Mouse (Mus musculus) heart, postnatal 0 days (tissue): ENCODE measurements around the gene Igsf23. TPM values are rescaled to one million over a fixed set of nuclear protein-coding genes. Genes with fewer than 3 reads are reported as not detected.

Experiments
- ATAC-seq: fragments of 200-750 bp; cut with Nextera tagmentation; 2 replicates; pipeline ENCODE4 v1.8.0; 2017; ENCODE audit warnings: low read depth, moderate number of reproducible peaks, moderate library complexity; ENCODE audit not compliant: insufficient read depth
- DNase-seq: peaks from one replicate; pipeline ENCODE4 v3.0.0-alpha.2; 2016; ENCODE audit warnings: low spot score
- H3K27ac ChIP-seq: fragments of 300-500 bp; sonication (generic); 2 replicates; pipeline ENCODE4 v1.5.1; 2014; ENCODE audit warnings: low read depth, mild to moderate bottlenecking
- H3K27me3 ChIP-seq: fragments of 300-500 bp; sonication (generic); 2 replicates; pipeline ENCODE4 v1.6.1; 2014; ENCODE audit warnings: low read length, mixed read lengths; ENCODE audit not compliant: control insufficient read depth, insufficient read depth
- H3K36me3 ChIP-seq: fragments of 300-500 bp; sonication (generic); replicated peaks from 2 replicates; pipeline ENCODE4 v1.6.1; 2014; ENCODE audit warnings: low read length, mixed read lengths; ENCODE audit not compliant: control insufficient read depth, insufficient read depth
- H3K4me1 ChIP-seq: fragments of 300-500 bp; sonication (generic); 2 replicates; pipeline ENCODE4 v1.6.1; 2014; ENCODE audit warnings: antibody characterized with exemption; ENCODE audit not compliant: control insufficient read depth, insufficient read depth
- H3K4me2 ChIP-seq: fragments of 300-500 bp; sonication (generic); 2 replicates; pipeline ENCODE4 v1.6.1; 2014; ENCODE audit warnings: low read depth, mild to moderate bottlenecking, low read length, moderate library complexity
- H3K4me3 ChIP-seq: fragments of 300-500 bp; sonication (generic); 2 replicates; pipeline ENCODE4 v1.5.1; 2014; ENCODE audit warnings: low read depth, low read length
- H3K9ac ChIP-seq: fragments of 300-500 bp; sonication (generic); replicated peaks from 2 replicates; pipeline ENCODE4 v1.6.1; 2014; ENCODE audit warnings: low read depth, low read length, mixed read lengths
- H3K9me3 ChIP-seq: fragments of 300-500 bp; sonication (generic); replicated peaks from 2 replicates; pipeline ENCODE4 v1.6.1; 2016; ENCODE audit warnings: low read length; ENCODE audit not compliant: control insufficient read depth
- CTCF ChIP-seq: IDR thresholded peaks from 2 replicates; pipeline ENCODE4 v1.5.1; 2016; ENCODE audit warnings: antibody characterized with exemption, control low read depth, low read depth
- EP300 ChIP-seq: IDR thresholded peaks from 2 replicates; pipeline ENCODE4 v1.6.1; 2016; ENCODE audit warnings: antibody characterized with exemption, low read depth
- WGBS: fragments of 180-500 bp; shearing (Covaris S2); extraction: QIAGEN DNeasy Blood & Tissue Kit; methylation state at CpG from one replicate; pipeline ENCODE4 v1.1.7; 2014; 5-methylcytosine and 5-hydroxymethylcytosine counted together
- polyA plus RNA-seq: library from polyadenylated mRNA; unstranded; fragments of >200 nt; fragmentation: Nextera tagmentation; extraction: Ambion mirVana; gene quantifications from 2 replicates; pipeline ENCODE4 v1.2.1, GENCODE M21; 2015
- total RNA-seq: library from RNA; depleted of rRNA; stranded (reverse); fragments of >200 nt; gene quantifications from 2 replicates; pipeline ENCODE4 v1.2.3, GENCODE M21; 2014; ENCODE audit warnings: low replicate concordance

The Igsf23 gene
- total and polyA plus RNA-seq, 2 experiments from 2014 or later = 3.6 to 3.9 TPM

DNA sequence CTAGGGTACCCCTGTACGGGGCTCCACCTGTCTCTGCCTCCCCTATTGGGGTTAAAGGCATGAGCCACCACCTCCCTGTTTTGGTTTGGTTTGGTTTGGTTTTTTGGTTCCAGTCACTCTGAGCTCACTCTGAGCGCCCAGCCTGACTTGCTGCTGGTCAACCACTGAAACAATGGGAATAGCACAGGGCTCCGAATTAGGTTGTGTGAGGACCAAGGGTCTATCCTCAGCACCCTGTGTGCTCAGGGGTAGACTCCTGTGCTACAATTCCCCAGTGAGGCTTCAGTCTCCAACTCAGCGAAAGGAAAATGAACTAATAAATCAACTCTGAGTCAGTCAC lies 30.4 kb downstream of the Igsf23 start:
- Histone ChIP-seq H3K9me3 (no peaks in the 10 kb centered on the region), H3K36me3 (peaks cover 34% of the 10 kb centered on the region), H3K27ac (peak overlapping the region; percentile 93), H3K27me3 (no peaks in the 10 kb centered on the region), H3K4me2 (peak overlapping the region; percentile 76), H3K9ac (peak overlapping the region; percentile 90), H3K4me1 (peaks cover 5% of the 10 kb centered on the region; the same call in 1 of the 2 replicates), H3K4me3 (peak overlapping the region; percentile 84)
- WGBS = 27% methylated on average over 4 of the region's 4 CpGs
- DNase-seq = no peak
- ATAC-seq = no peak; the same call in 1 of the 2 replicates
- TF ChIP-seq CTCF (no peak), EP300 (no peak)

DNA sequence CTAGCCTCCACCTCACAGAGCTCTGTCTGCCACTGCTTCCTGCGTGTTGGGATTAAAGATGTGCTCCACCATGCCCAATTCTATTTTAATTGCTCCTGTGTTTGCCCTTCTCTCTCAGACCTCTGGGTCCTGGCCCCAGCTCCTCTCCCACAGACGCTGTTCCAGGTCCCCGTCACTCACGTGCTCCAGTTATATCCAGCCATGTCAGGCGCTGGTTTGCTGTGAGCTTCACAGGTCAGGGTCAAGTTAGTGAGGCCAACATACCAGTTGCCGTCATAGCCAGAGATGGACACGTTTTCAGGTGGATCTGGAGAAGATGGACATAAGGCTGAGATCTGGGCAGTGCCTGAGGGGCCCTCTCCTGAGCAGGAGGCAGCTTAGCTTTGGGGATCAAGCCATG lies 36.0 kb downstream of the Igsf23 start:
- H3K36me3 ChIP-seq = peaks cover 71% of the 10 kb centered on the region
- 0 out of 2 replicates have a peak, but pooled peaks cover under 1% of the 10 kb centered on the region for H3K4me1 ChIP-seq
- no peaks in the 10 kb centered on the region for H3K27me3 ChIP-seq
- 87% methylated on average over 7 of the region's 7 CpGs for WGBS
- no peaks in the 10 kb centered on the region for H3K9me3 ChIP-seq
- ATAC-seq (no peak), DNase-seq (no peak)
- H3K27ac ChIP-seq = no peak overlapping the region
- TF ChIP-seq EP300 = no peak
- TF ChIP-seq CTCF = no peak
- H3K4me2 ChIP-seq = no peak overlapping the region
- H3K9ac ChIP-seq = no peak overlapping the region
- H3K4me3 ChIP-seq = no peak overlapping the region

DNA sequence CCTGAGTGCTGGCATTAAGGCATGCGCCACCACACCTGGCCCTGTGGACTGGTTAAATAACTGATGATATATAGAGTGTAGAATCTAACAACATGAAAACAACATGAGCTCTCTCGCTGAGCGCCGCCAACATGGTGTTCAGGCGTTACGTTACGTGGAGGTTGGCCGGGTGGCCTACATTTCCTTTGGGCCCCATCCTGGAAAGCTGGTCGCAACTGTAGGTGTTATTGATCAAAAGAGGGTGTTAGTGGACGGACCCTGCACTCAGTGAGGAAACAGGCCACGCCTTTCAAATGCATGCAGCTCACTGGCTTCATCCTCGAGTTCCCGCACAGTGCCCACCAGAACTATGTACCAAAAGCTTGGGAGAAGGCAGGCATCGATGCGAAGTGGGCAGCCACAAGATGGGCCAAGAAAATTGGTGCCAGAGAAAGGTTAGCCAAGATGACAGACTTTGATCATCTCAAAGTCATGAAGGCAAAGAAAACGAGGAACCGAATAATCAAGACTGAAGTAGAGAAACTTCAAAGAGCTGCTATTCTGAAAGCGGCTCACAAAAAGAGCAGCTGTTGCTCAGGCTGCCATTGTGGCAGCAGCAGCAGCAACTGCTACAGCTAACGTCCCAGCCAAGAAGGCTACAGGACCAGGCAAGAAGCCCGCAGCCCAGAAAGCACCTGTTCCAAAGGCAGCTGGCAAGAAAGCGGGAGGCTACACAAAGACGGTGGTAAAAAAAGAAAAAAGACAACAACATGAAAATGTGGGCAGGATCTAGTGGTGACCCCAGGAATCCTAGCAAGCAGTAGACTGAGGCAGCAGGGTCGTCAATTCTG lies 38.6 kb downstream of the Igsf23 start:
- DNase-seq (no peak), ATAC-seq (no peak)
- TF ChIP-seq EP300 = no peak
- WGBS = 86% methylated on average over 23 of the region's 23 CpGs
- Histone ChIP-seq H3K4me1 (no peaks in the 10 kb centered on the region), H3K36me3 (peaks cover 73% of the 10 kb centered on the region), H3K9ac (no peak overlapping the region), H3K9me3 (no peaks in the 10 kb centered on the region), H3K27me3 (no peaks in the 10 kb centered on the region), H3K4me2 (no peak overlapping the region), H3K4me3 (no peak overlapping the region), H3K27ac (peak overlapping the region; percentile 38; the same call in 1 of the 2 replicates)

DNA sequence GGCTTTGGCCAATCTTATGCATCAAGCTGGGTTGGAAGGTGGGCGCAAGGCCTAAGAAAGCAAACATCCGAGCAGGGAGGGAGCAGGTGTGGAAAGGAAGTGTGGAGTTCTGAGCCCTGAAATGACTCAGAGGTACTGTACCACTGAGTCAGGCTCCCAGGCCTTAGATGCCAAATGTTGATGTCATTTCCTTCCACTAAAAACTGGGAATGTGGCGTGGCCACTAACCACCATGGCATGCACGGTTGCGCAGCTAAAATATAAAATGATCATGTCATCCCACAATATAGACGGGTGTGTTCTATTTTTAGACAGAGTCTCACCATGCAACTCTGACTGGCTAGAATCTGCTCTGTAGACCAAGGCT lies 39.3 kb downstream of the Igsf23 start:
- H3K4me1 ChIP-seq = no peaks in the 10 kb centered on the region
- H3K4me3 ChIP-seq = no peak overlapping the region
- no peak overlapping the region for H3K9ac ChIP-seq
- H3K9me3 ChIP-seq = no peaks in the 10 kb centered on the region
- no peak for DNase-seq
- H3K27me3 ChIP-seq = no peaks in the 10 kb centered on the region
- ATAC-seq = no peak
- peak overlapping the region; percentile 38; the same call in 1 of the 2 replicates for H3K27ac ChIP-seq
- TF ChIP-seq EP300 (no peak), CTCF (no peak)
- 61% methylated on average over 6 of the region's 6 CpGs for WGBS
- H3K36me3 ChIP-seq = peaks cover 73% of the 10 kb centered on the region
- no peak overlapping the region for H3K4me2 ChIP-seq

DNA sequence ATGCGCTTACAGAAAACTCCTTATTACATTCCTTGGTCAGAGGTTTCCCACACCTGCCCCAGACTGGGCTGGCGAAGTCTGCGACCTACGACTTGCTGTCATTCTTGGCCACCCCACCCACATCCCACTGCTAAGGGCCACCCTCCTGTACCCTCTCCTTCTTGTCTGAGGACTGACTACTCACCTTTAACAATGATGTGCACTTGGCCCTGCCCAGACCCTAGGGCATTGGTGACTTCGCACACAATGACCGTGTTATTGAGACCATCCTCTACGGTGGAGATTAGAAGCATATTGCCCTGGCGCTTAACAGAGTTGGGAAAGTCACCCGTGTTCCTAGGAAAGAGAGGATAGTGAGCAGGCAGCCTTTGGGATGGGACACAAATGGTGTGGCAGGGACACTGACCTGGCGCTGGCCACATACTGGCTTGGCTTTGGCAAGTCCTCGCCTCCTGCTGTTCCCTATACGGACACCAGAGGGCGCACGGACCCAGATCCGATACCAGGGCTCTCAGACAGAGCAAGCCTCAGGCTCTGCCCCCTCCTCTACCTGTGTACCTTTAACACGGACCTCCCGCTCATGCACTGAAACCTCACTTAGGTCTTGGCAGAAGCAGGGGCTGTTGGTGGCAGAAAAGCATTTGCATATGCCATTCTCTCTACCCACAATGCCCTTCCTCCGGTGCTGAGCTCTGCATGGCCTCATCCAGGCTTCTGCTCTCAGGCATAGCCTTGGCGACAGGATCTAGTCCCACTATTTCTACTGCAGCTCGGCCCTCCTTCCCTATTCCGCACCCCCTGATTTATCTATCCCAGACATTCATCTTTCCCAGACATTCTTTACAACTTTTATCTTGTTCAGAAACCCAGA lies 39.9 kb downstream of the Igsf23 start:
- Histone ChIP-seq H3K36me3 (peaks cover 71% of the 10 kb centered on the region), H3K4me3 (no peak overlapping the region), H3K27me3 (no peaks in the 10 kb centered on the region), H3K27ac (no peak overlapping the region), H3K9me3 (no peaks in the 10 kb centered on the region), H3K4me1 (no peaks in the 10 kb centered on the region), H3K9ac (no peak overlapping the region), H3K4me2 (no peak overlapping the region)
- TF ChIP-seq CTCF (peak; percentile 80), EP300 (no peak)
- WGBS = 50% methylated on average over 21 of the region's 21 CpGs
- peak; percentile 70 for ATAC-seq
- DNase-seq = peak; percentile 59
